Mouse (Mus musculus): ENCODE data around the gene Etfdh. TPM values are rescaled to one million over a fixed set of nuclear protein-coding genes. Genes with fewer than 3 reads are reported as not detected.

Gene Etfdh
- polyA plus RNA-seq, 1 experiment = 354 TPM

DNA sequence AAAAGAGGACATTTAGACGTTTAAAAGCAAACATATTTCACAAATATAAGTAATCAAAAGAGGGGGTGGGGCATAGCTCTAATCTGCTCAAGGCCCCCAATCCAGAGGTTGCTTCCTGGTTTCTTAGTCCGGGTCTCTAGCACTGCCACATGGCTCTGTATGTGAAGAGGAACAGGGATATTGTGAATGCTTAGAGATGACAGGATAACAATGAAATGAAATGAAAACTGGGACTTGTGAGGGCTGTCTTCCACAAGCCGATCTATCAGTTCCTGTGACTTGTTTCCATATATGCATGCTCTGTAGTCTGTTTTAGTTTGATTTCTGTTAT lies 60.0 kb downstream of the Etfdh start:
- 92% methylated on average over 3 of the region's 3 CpGs for WGBS
- TF ChIP-seq CTCF (conservative IDR thresholded peaks at IDR 0.05; ENCODE audit: insufficient read depth, insufficient read length, low read depth, low read length) (no peak), POLR2A (IDR thresholded peaks at IDR 0.05; ENCODE audit: low read depth, low read length) (no peak)
- Histone ChIP-seq H3K4me3 (ENCODE audit: insufficient read depth, low read depth, low read length) (no peak overlapping the region), H3K27me3 (replicated peaks; ENCODE audit: control insufficient read depth, insufficient read depth, low read length) (no peaks in the 10 kb centered on the region), H3K4me1 (ENCODE audit: control insufficient read depth, insufficient read depth, low read length) (no peaks in the 10 kb centered on the region; the same call in 1 of the 2 replicates), H3K27ac (ENCODE audit: insufficient read depth, low read depth, low read length) (no peak overlapping the region), H3K36me3 (ENCODE audit: control insufficient read depth, insufficient read depth, low read length) (no peaks in the 10 kb centered on the region; the same call in 1 of the 2 replicates)
- DNase-seq = no peak

GRCm38 (mm10) chr3:79568629-79569350 lies 60.5 kb downstream of the Etfdh start:
- DNase-seq = no peak
- Histone ChIP-seq H3K36me3 (ENCODE audit: control insufficient read depth, insufficient read depth, low read length) (no peaks in the 10 kb centered on the region; the same call in 1 of the 2 replicates), H3K4me1 (ENCODE audit: control insufficient read depth, insufficient read depth, low read length) (no peaks in the 10 kb centered on the region; the same call in 1 of the 2 replicates), H3K4me3 (ENCODE audit: insufficient read depth, low read depth, low read length) (no peak overlapping the region), H3K27me3 (replicated peaks; ENCODE audit: control insufficient read depth, insufficient read depth, low read length) (no peaks in the 10 kb centered on the region), H3K27ac (ENCODE audit: insufficient read depth, low read depth, low read length) (no peak overlapping the region)
- 84% methylated on average over 16 of the region's 16 CpGs for WGBS
- TF ChIP-seq POLR2A (IDR thresholded peaks at IDR 0.05; ENCODE audit: low read depth, low read length) (no peak), CTCF (conservative IDR thresholded peaks at IDR 0.05; ENCODE audit: insufficient read depth, insufficient read length, low read depth, low read length) (peak; percentile 33; the same call in 1 of the 2 replicates)

DNA sequence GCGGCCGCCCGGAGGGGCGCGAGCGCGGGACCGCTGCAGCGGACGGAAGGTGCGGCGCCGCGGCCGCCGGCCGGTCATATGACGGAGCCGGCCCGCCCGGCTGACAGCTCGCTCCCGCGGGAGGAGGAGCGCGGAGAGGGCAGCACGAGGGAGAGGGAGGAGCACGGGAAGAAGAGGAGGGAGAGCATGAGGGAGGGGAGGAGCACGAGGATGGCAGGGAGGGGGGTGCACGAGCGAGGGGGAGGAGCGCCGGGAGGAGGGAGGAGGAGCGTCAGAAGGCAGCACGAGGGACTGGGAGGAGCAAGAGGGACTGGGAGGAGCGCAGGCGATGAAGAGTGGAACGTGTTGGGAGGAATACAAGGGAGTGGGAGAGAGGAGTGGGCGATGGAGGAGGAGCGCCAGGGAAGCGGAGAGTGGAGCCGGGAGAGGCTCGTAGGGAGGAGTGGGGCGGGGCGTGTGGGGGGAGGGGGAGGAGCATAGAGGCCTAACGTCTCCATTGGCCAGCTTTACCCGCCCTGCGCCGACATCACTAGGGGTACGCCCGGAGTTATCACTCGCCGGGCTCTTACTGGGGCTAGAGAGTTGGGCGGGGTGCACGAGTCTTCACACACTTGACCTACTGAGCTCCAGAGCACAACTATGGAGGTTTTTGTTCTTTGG lies 61.5 kb downstream of the Etfdh start, which contains the start of gene Fnip2:
Gene Fnip2, minus strand, starts transcription at position 94 of the 660 bp plus-strand sequence.
- Histone ChIP-seq H3K36me3 (ENCODE audit: control insufficient read depth, insufficient read depth, low read length) (no peaks in the 10 kb centered on the region; the same call in 1 of the 2 replicates), H3K27me3 (replicated peaks; ENCODE audit: control insufficient read depth, insufficient read depth, low read length) (no peaks in the 10 kb centered on the region), H3K4me3 (ENCODE audit: insufficient read depth, low read depth, low read length) (peak within 1 kb of the TSS; percentile 87), H3K4me1 (ENCODE audit: control insufficient read depth, insufficient read depth, low read length) (no peaks in the 10 kb centered on the region; the same call in 1 of the 2 replicates), H3K27ac (ENCODE audit: insufficient read depth, low read depth, low read length) (peak within 1 kb of the TSS; percentile 91)
- no peak for TF ChIP-seq CTCF (conservative IDR thresholded peaks at IDR 0.05; ENCODE audit: insufficient read depth, insufficient read length, low read depth, low read length)
- TF ChIP-seq POLR2A (IDR thresholded peaks at IDR 0.05; ENCODE audit: low read depth, low read length) = no peak
- peak; percentile 96 for DNase-seq
- WGBS = 1% methylated on average over 52 of the region's 55 CpGs

- H3K36me3 ChIP-seq (ENCODE audit: control insufficient read depth, insufficient read depth, low read length) = no peaks in the 10 kb centered on the region; the same call in 1 of the 2 replicates
- 2% methylated on average over 58 of the region's 60 CpGs for WGBS
- H3K27ac ChIP-seq (ENCODE audit: insufficient read depth, low read depth, low read length) = peak overlapping the region; percentile 91
- no peak for DNase-seq
- H3K4me1 ChIP-seq (ENCODE audit: control insufficient read depth, insufficient read depth, low read length) = peaks cover 2% of the 10 kb centered on the region; the same call in 1 of the 2 replicates
- TF ChIP-seq POLR2A (IDR thresholded peaks at IDR 0.05; ENCODE audit: low read depth, low read length) (no peak), CTCF (conservative IDR thresholded peaks at IDR 0.05; ENCODE audit: insufficient read depth, insufficient read length, low read depth, low read length) (no peak)
- H3K4me3 ChIP-seq (ENCODE audit: insufficient read depth, low read depth, low read length) = peak overlapping the region; percentile 87
- no peaks in the 10 kb centered on the region for H3K27me3 ChIP-seq (replicated peaks; ENCODE audit: control insufficient read depth, insufficient read depth, low read length)
These were observed 62.3 kb downstream of the Etfdh start for GRCm38 (mm10) chr3:79566716-79567691.

DNA sequence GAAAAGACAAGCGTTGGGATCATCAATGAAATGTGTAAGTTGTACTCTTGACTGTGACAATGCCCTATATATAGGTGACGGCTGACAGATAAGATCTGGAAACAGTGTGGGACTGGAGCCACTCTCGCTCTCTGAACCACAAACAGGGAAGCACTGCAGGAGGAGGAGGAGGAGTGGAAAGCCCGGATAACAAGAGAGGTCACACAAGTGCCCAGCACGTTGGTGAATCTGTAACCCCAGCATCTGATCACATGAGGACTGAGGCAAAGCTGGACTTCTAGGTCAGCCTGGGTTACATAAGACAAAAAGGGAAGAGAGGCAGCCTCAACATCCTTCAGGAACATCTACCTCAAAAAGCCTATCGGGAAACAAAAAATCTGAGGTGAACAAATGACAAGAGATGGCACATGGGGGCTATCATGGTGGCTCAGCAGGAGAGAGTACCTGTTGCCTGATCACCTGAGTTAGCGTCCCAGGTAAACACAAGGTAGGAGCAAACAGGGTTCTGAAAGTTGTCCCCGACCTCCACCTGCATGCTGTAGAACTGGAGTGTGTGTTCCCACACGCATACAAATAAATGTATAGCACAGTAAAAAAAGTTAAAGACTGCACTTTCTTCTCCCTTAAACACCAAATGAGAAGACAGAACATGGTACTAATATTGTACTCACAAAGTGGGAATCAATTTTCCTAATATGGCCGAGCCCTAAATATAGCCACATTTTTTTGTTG lies 64.3 kb downstream of the Etfdh start:
- no peaks in the 10 kb centered on the region; the same call in 1 of the 2 replicates for H3K36me3 ChIP-seq (ENCODE audit: control insufficient read depth, insufficient read depth, low read length)
- WGBS = 58% methylated on average over 10 of the region's 10 CpGs

DNA sequence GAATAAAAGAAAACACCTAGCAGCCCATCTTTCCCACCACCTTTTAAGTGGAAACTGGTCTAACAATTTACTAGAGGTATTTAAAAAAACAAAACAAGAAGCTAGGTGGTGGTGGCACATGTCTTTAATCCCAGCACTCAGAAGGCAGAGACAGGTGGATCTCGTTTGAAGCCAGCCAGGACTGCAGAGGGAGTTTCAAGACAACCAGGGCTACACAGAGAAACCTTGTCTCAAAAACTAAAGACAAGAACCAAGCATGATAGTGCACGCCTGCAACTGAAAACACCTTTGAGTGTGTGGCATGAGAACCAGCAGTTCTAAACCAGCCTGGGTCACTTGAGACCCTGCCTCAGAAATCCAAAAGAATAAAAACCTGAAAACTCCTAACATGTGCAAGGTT lies 65.8 kb downstream of the Etfdh start:
- TF ChIP-seq POLR2A (IDR thresholded peaks at IDR 0.05; ENCODE audit: low read depth, low read length) (no peak), CTCF (conservative IDR thresholded peaks at IDR 0.05; ENCODE audit: insufficient read depth, insufficient read length, low read depth, low read length) (no peak)
- H3K27ac ChIP-seq (ENCODE audit: insufficient read depth, low read depth, low read length) = peak overlapping the region; percentile 13; the same call in 1 of the 2 replicates
- no peaks in the 10 kb centered on the region for H3K27me3 ChIP-seq (replicated peaks; ENCODE audit: control insufficient read depth, insufficient read depth, low read length)
- H3K36me3 ChIP-seq (ENCODE audit: control insufficient read depth, insufficient read depth, low read length) = no peaks in the 10 kb centered on the region; the same call in 1 of the 2 replicates
- peaks cover 15% of the 10 kb centered on the region for H3K4me1 ChIP-seq (ENCODE audit: control insufficient read depth, insufficient read depth, low read length)
- no peak overlapping the region for H3K4me3 ChIP-seq (ENCODE audit: insufficient read depth, low read depth, low read length)
- DNase-seq = no peak
- WGBS = 74% methylated on average over 2 of the region's 2 CpGs

More for the DNA sequence above, 64.3 kb downstream of the Etfdh start:
- TF ChIP-seq CTCF (conservative IDR thresholded peaks at IDR 0.05; ENCODE audit: insufficient read depth, insufficient read length, low read depth, low read length) (no peak), POLR2A (IDR thresholded peaks at IDR 0.05; ENCODE audit: low read depth, low read length) (no peak)
- peak; percentile 92 for DNase-seq
- H3K4me1 ChIP-seq (ENCODE audit: control insufficient read depth, insufficient read depth, low read length) = peaks cover 5% of the 10 kb centered on the region; the same call in 1 of the 2 replicates
- peak overlapping the region; percentile 43; the same call in 1 of the 2 replicates for H3K4me3 ChIP-seq (ENCODE audit: insufficient read depth, low read depth, low read length)
- no peaks in the 10 kb centered on the region for H3K27me3 ChIP-seq (replicated peaks; ENCODE audit: control insufficient read depth, insufficient read depth, low read length)
- peak overlapping the region; percentile 95 for H3K27ac ChIP-seq (ENCODE audit: insufficient read depth, low read depth, low read length)
